Mouse (Mus musculus) forelimb bud, embryonic 11.5 days (tissue): Measurements from ENCODE around the gene Fut8.
"Not testable (repeated sequence)": the region's sequence is repeated elsewhere in the genome, so short reads cannot be mapped to it uniquely, and the experiment has no call there.

ENCODE experiments used
- DNase-seq: peaks from one replicate; pipeline ENCODE4 v3.0.0-alpha.2; 2012; ENCODE audit warnings: low read depth, low spot score

The Fut8 gene

GRCm38 (mm10) chr12:77222272-77222874 is 15.6 kb upstream of the Fut8 start:
- no peak for DNase-seq

- no peak for DNase-seq
Measured at GRCm38 (mm10) chr12:77223595-77223994, 14.3 kb upstream of the Fut8 start.

GRCm38 (mm10) chr12:77224121-77224520 is 13.8 kb upstream of the Fut8 start:
- no peak for DNase-seq

GRCm38 (mm10) chr12:77224891-77225290 is 13.0 kb upstream of the Fut8 start:
- no peak for DNase-seq

GRCm38 (mm10) chr12:77225727-77226126 is 12.2 kb upstream of the Fut8 start:
- no peak for DNase-seq

- no peak for DNase-seq
Measured at GRCm38 (mm10) chr12:77235958-77236357, 2.0 kb upstream of the Fut8 start.

GRCm38 (mm10) chr12:77238531-77239389 is 835 bp downstream of the Fut8 start:
- DNase-seq = peak; percentile 96

- peak; percentile 17 for DNase-seq
Measured at GRCm38 (mm10) chr12:77239390-77240061, 1.6 kb downstream of the Fut8 start.

- DNase-seq = no peak
Measured at GRCm38 (mm10) chr12:77240372-77240771, 2.4 kb downstream of the Fut8 start.

- DNase-seq = peak; percentile 4
Measured at GRCm38 (mm10) chr12:77240839-77241238, 2.9 kb downstream of the Fut8 start.

GRCm38 (mm10) chr12:77262650-77263049 is 24.7 kb downstream of the Fut8 start:
- no peak for DNase-seq

- DNase-seq = no peak
Measured at GRCm38 (mm10) chr12:77263816-77264215, 25.9 kb downstream of the Fut8 start.

GRCm38 (mm10) chr12:77270694-77271093 is 32.8 kb downstream of the Fut8 start:
- no peak for DNase-seq

- no peak for DNase-seq
Measured at GRCm38 (mm10) chr12:77288507-77288906, 50.6 kb downstream of the Fut8 start.

GRCm38 (mm10) chr12:77291017-77291416 is 53.1 kb downstream of the Fut8 start:
- DNase-seq = no peak

GRCm38 (mm10) chr12:77291864-77292263 is 53.9 kb downstream of the Fut8 start:
- not testable (repeated sequence) for DNase-seq

GRCm38 (mm10) chr12:77292375-77293258 is 54.7 kb downstream of the Fut8 start:
- no peak for DNase-seq

GRCm38 (mm10) chr12:77296119-77296518 is 58.2 kb downstream of the Fut8 start:
- no peak for DNase-seq

GRCm38 (mm10) chr12:77297114-77297513 is 59.2 kb downstream of the Fut8 start:
- no peak for DNase-seq

GRCm38 (mm10) chr12:77297858-77298257 is 59.9 kb downstream of the Fut8 start:
- DNase-seq = no peak

- DNase-seq = no peak
Measured at GRCm38 (mm10) chr12:77302011-77302410, 64.1 kb downstream of the Fut8 start.
